Mouse (Mus musculus): ENCODE measurements at regions not wholly inside any gene's neighbourhood (a gene's known extent, or its start where the extent isn't known, plus 50 kb on each side); places are given as distances from the start of the nearest gene placed in this dataset.

GRCm38 (mm10) chr15:5414401-5414800 lies 170.4 kb upstream of the Ptger4 start:
- no peak for DNase-seq

- no peak for DNase-seq
These were observed 172.0 kb upstream of the Ptger4 start for GRCm38 (mm10) chr15:5416031-5416430.

GRCm38 (mm10) chr15:5426641-5427040 lies 182.7 kb upstream of the Ptger4 start:
- no peak for DNase-seq

- DNase-seq = no peak
These were observed 183.5 kb upstream of the Ptger4 start for GRCm38 (mm10) chr15:5427319-5428048.

- DNase-seq = no peak
These were observed 188.0 kb upstream of the Ptger4 start for GRCm38 (mm10) chr15:5432018-5432417.

GRCm38 (mm10) chr15:5437020-5437419 lies 193.0 kb upstream of the Ptger4 start:
- no peak for DNase-seq

GRCm38 (mm10) chr15:5446040-5446755 lies 202.2 kb upstream of the Ptger4 start:
- DNase-seq = peak; percentile 26

- no peak for DNase-seq
These were observed 202.8 kb upstream of the Ptger4 start for GRCm38 (mm10) chr15:5446756-5447314.

- DNase-seq = no peak
These were observed 203.9 kb upstream of the Ptger4 start for GRCm38 (mm10) chr15:5447707-5448496.

- no peak for DNase-seq
These were observed 215.1 kb upstream of the Ptger4 start for GRCm38 (mm10) chr15:5459083-5459482.

GRCm38 (mm10) chr15:5459580-5459979 lies 215.6 kb upstream of the Ptger4 start:
- no peak for DNase-seq

- no peak for DNase-seq
These were observed 218.7 kb upstream of the Ptger4 start for GRCm38 (mm10) chr15:5462651-5463050.

GRCm38 (mm10) chr15:5464732-5465131 lies 220.7 kb upstream of the Ptger4 start:
- no peak for DNase-seq

GRCm38 (mm10) chr15:5468535-5469073 lies 224.6 kb upstream of the Ptger4 start:
- DNase-seq = no peak

GRCm38 (mm10) chr15:5475389-5475995 lies 231.5 kb upstream of the Ptger4 start:
- DNase-seq = peak; percentile 25

- no peak for DNase-seq
These were observed 249.3 kb upstream of the Ptger4 start for GRCm38 (mm10) chr15:5493286-5493685.

GRCm38 (mm10) chr15:5495187-5495849 lies 251.3 kb upstream of the Ptger4 start:
- no peak for DNase-seq

- no peak for DNase-seq
These were observed 252.0 kb upstream of the Ptger4 start for GRCm38 (mm10) chr15:5495954-5496353.

GRCm38 (mm10) chr15:5504502-5504901 lies 260.5 kb upstream of the Ptger4 start:
- DNase-seq = no peak

GRCm38 (mm10) chr15:5506848-5507544 lies 263.0 kb upstream of the Ptger4 start:
- DNase-seq = no peak

- no peak for DNase-seq
These were observed 263.5 kb upstream of the Ptger4 start for GRCm38 (mm10) chr15:5507545-5507913.
